Mouse (Mus musculus) bone marrow macrophage, adult 2 months (primary cell): ENCODE results near the gene Rnf123. TPM values are rescaled to one million over a fixed set of nuclear protein-coding genes. Genes with fewer than 3 reads are reported as not detected.

Experiments used
- H3K27ac ChIP-seq: 2 replicates; pipeline ENCODE4 v1.5.1; 2012; ENCODE audit warnings: low read depth, low read length; ENCODE audit not compliant: insufficient read depth
- H3K4me1 ChIP-seq: 2 replicates; pipeline ENCODE4 v1.6.1; 2012; ENCODE audit warnings: low read length; ENCODE audit not compliant: control insufficient read depth, insufficient read depth
- H3K4me3 ChIP-seq: 2 replicates; pipeline ENCODE4 v1.5.1; 2012; ENCODE audit warnings: mild to moderate bottlenecking, low read length, moderate library complexity; ENCODE audit not compliant: insufficient read depth
- CTCF ChIP-seq: IDR thresholded peaks from 2 replicates; pipeline ENCODE4 v1.5.1; 2012; ENCODE audit warnings: low read depth, mild to moderate bottlenecking, low read length, moderate library complexity
- POLR2A ChIP-seq: IDR thresholded peaks from 2 replicates; pipeline ENCODE4 v1.6.1; 2012; ENCODE audit warnings: mild to moderate bottlenecking, low read depth, low read length, borderline replicate concordance
- polyA plus RNA-seq: library from polyadenylated mRNA; stranded (reverse); fragments of >200 nt; gene quantifications from 2 replicates; pipeline ENCODE4 v1.2.4, GENCODE M21; 2012; ENCODE audit not compliant: missing spikeins, insufficient read depth, insufficient read length

Gene Rnf123
- polyA plus RNA-seq, 1 experiment, result 23.5 TPM

GRCm38 (mm10) chr9:108053665-108054225 is 29.4 kb downstream of the Rnf123 start:
- Histone ChIP-seq H3K27ac (no peak overlapping the region), H3K4me1 (peaks cover 27% of the 10 kb centered on the region), H3K4me3 (no peak overlapping the region)
- no peak for TF ChIP-seq CTCF
- TF ChIP-seq POLR2A, result no peak

DNA sequence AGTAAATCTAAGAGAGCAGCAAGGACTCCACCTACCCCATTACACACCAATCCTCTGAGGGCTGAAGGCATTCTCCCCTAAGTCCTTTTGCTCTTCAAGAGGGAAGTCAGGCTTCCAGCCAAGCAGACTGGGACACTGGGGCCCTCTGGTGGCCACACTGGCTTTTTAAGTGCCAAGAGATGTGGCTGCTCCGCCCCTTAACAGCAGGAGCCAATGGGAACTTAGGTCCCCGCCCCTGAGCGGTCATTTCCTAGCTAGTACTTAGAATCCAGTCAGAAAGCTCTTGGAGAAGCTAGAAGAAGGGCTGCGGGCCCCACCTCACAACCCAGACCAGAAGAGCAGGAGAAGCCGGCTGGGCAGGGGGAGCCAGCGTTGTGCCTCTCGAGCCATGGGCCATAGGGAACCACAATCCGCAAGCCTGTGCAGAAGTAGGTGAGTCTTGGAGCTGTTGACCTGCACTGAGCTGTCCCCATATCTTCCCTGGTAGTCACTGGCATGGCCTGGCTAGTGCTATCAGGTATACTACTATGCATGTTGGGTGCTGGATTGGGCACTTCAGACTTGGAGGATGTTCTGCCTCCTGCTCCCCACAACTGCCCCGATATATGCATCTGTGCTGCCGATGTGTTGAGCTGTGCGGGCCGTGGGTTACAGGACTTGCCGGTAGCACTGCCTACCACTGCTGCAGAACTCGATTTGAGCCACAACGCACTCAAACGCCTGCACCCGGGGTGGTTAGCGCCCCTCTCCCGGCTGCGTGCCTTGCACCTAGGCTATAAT is 30.1 kb downstream of the Rnf123 start, which contains the start of gene Amigo3:
Gene Amigo3 (plus strand): TSS at position 275 of the 780 bp plus-strand sequence.
- Histone ChIP-seq H3K27ac (no peak within 1 kb of the TSS), H3K4me1 (peaks cover 27% of the 10 kb centered on the region), H3K4me3 (no peak within 1 kb of the TSS)
- TF ChIP-seq POLR2A, result no peak
- peak; percentile 62 for TF ChIP-seq CTCF

GRCm38 (mm10) chr9:108052411-108052810 is 30.7 kb downstream of the Rnf123 start:
- no peak overlapping the region for H3K27ac ChIP-seq
- peaks cover 30% of the 10 kb centered on the region for H3K4me1 ChIP-seq
- H3K4me3 ChIP-seq, result no peak overlapping the region
- TF ChIP-seq CTCF, result no peak
- TF ChIP-seq POLR2A, result no peak

DNA sequence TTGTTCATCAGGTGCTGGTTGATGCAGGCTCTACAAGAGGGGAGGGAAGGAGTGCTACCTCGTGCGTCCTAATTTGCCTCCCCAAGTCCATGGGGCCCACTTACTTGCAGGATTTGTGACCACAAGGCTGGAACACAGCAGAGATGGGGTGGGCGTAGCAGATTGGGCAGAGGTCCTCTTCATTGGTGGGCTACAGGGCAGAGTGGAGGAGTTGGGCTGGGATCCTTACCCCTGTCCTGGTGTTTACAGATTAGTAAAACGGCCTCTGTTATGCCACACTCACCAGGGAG is 31.3 kb downstream of the Rnf123 start:
- Histone ChIP-seq H3K4me1 (peaks cover 30% of the 10 kb centered on the region), H3K27ac (no peak overlapping the region), H3K4me3 (no peak overlapping the region)
- TF ChIP-seq CTCF (no peak), POLR2A (no peak)

GRCm38 (mm10) chr9:108051184-108051930 is 31.8 kb downstream of the Rnf123 start:
- H3K4me3 ChIP-seq, result no peak overlapping the region
- TF ChIP-seq POLR2A, result no peak
- TF ChIP-seq CTCF, result no peak
- no peak overlapping the region for H3K27ac ChIP-seq
- peaks cover 30% of the 10 kb centered on the region for H3K4me1 ChIP-seq

GRCm38 (mm10) chr9:108049561-108050251 is 33.4 kb downstream of the Rnf123 start:
- peaks cover 17% of the 10 kb centered on the region for H3K4me1 ChIP-seq
- peak overlapping the region; percentile 69 for H3K4me3 ChIP-seq
- TF ChIP-seq POLR2A (no peak), CTCF (no peak)
- H3K27ac ChIP-seq, result no peak overlapping the region

DNA sequence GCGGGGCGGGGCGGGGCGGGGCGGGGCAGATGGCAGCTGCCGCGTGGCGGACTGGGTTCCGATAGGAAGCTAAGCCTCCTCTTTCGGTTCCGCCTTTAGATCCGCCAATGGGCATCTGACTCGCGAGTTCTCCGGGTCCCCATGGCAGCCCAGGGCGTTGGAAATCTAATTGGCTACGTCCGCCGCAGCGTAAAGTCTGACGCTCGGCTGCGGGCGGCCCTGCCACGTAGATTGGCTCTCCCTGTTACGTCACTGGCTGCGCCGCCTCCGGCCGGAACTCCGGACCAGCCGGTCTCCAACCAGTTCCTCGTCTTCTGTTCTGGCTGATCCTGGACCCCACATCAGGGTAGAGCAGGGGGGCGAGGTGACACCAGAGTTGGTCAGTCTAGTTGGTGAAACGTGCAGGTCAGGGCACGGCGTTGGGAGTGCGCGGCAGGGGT is 34.1 kb downstream of the Rnf123 start, which contains the start of gene Gmppb:
Gene Gmppb (plus strand): TSS at position 227 of the 440 bp plus-strand sequence.
- H3K27ac ChIP-seq, result peak within 1 kb of the TSS; percentile 35
- peaks cover 14% of the 10 kb centered on the region for H3K4me1 ChIP-seq
- H3K4me3 ChIP-seq, result peak within 1 kb of the TSS; percentile 69
- TF ChIP-seq POLR2A, result no peak
- TF ChIP-seq CTCF, result no peak

DNA sequence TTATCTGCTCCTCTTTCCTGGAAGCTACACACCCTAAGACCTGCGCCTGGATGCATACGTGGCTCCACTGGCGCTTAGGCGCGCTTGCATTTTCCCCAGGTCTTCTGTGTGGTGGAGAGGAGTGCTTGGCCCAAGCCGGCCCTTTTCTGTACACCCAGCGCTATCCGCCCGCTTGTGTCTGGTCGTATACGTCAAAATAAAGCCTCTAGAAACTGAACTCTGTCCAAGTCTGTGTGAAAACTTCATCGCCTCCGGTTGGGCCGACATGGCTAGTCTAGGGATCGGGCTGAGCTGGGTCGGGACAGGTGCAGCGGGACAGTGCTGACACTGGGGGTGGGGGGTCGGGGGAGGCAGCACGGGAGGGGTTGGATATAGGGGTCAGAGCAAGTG is 34.6 kb downstream of the Rnf123 start:
- Histone ChIP-seq H3K27ac (peak overlapping the region; percentile 35), H3K4me1 (peaks cover 14% of the 10 kb centered on the region), H3K4me3 (peak overlapping the region; percentile 59)
- TF ChIP-seq CTCF (no peak), POLR2A (no peak)
